Mouse (Mus musculus) olfactory bulb, adult 2 months (tissue): ENCODE measurements around the gene Rxrb.

Source experiments
- CTCF ChIP-seq: fragments of 200-500 bp; IDR thresholded peaks from 2 replicates; pipeline ENCODE4 v1.5.1; 2012; ENCODE audit warnings: low read depth, mild to moderate bottlenecking, low read length, moderate library complexity; ENCODE audit not compliant: insufficient read depth
- POLR2A ChIP-seq: fragments of 200-500 bp; IDR thresholded peaks from 2 replicates; pipeline ENCODE4 v1.6.1; 2012; ENCODE audit warnings: mild to moderate bottlenecking, low read depth, low read length, moderate library complexity; ENCODE audit not compliant: insufficient read depth

DNA sequence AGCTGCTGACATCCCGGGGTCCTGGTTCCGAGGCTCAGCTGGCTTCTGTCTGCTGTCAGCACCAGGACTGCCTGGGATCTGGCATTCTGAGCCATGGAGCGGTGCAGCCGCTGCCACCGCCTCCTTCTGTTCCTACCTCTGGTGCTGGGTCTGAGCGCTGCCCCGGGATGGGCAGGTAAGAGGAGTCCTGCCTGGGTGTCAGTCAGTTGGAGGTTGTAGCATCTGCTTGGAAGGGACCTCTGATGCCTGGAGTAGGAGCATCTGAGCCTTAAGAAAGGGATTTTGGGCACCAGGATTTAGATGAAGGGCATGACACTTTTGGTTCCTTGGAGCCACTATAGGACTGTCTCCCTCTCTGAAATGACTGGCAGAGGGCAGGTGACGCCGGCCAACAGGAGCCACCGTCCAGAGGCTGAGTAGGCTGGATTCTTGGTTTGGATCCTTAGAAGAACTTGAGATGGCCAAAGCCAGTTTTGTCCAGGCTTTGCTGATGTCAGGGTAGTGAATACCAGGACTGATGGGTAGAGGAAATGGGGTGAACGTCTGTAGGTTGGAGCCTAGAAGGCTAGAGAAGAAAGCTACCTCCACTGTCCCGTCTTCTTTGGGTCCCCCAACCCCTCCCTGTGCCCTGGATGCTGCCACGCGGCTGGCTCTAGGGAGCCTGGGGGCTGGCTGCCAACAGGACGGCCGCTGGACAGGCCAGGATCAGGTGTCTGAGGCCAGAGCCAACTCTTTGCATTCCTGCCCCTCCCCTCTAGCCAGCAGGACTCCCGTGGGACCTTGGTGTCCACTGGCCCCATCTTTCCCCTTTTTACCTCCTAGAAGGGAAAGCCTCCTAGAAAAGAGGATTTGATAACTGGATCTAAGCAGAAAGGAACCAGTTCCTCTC lies 8.2 kb downstream of the Rxrb start:
- TF ChIP-seq POLR2A (no peak), CTCF (no peak)
